Mouse (Mus musculus) stomach, embryonic 15.5 days (tissue): ENCODE results near the gene Lhx1. TPM values are rescaled to one million over a fixed set of nuclear protein-coding genes. Genes with fewer than 3 reads are reported as not detected.

Source experiments
- ATAC-seq: fragments of 200-750 bp; cut with Nextera tagmentation; 2 replicates; pipeline ENCODE4 v1.8.0; 2017; ENCODE audit warnings: low read depth, moderate number of reproducible peaks, moderate TSS enrichment; ENCODE audit not compliant: insufficient read depth, low FRiP score
- H3K27ac ChIP-seq: fragments of 300-500 bp; sonication (generic); 2 replicates; pipeline ENCODE4 v1.5.1; 2015; ENCODE audit warnings: mild to moderate bottlenecking, inconsistent platforms
- H3K27me3 ChIP-seq: fragments of 300-500 bp; sonication (generic); replicated peaks from 2 replicates; pipeline ENCODE4 v1.6.1; 2015; ENCODE audit warnings: inconsistent platforms
- H3K36me3 ChIP-seq: fragments of 300-500 bp; sonication (generic); 2 replicates; pipeline ENCODE4 v1.6.1; 2015; ENCODE audit warnings: inconsistent platforms
- H3K4me1 ChIP-seq: fragments of 300-500 bp; sonication (generic); 2 replicates; pipeline ENCODE4 v1.6.1; 2015; ENCODE audit warnings: inconsistent platforms
- H3K4me2 ChIP-seq: fragments of 300-500 bp; sonication (generic); 2 replicates; pipeline ENCODE4 v1.6.1; 2015; ENCODE audit warnings: mild to moderate bottlenecking, inconsistent platforms
- H3K4me3 ChIP-seq: fragments of 300-500 bp; sonication (generic); replicated peaks from 2 replicates; pipeline ENCODE4 v1.5.1; 2015; ENCODE audit warnings: inconsistent platforms
- H3K9ac ChIP-seq: fragments of 300-500 bp; sonication (generic); 2 replicates; pipeline ENCODE4 v1.6.1; 2015; ENCODE audit warnings: inconsistent platforms
- H3K9me3 ChIP-seq: fragments of 300-500 bp; sonication (generic); 2 replicates; pipeline ENCODE4 v1.6.1; 2016; ENCODE audit warnings: inconsistent platforms
- WGBS: fragments of 180-500 bp; shearing (Covaris S2); methylation state at CpG from one replicate; pipeline ENCODE4 v1.1.7; 2015; 5-methylcytosine and 5-hydroxymethylcytosine counted together
- polyA plus RNA-seq: library from polyadenylated mRNA; unstranded; fragments of >200 nt; fragmentation: Nextera tagmentation; extraction: Ambion mirVana; gene quantifications from 2 replicates; pipeline ENCODE4 v1.2.1, GENCODE M21; 2015

Gene Lhx1
- polyA plus RNA-seq, 1 experiment from 2014 or later = 0.42 TPM

DNA sequence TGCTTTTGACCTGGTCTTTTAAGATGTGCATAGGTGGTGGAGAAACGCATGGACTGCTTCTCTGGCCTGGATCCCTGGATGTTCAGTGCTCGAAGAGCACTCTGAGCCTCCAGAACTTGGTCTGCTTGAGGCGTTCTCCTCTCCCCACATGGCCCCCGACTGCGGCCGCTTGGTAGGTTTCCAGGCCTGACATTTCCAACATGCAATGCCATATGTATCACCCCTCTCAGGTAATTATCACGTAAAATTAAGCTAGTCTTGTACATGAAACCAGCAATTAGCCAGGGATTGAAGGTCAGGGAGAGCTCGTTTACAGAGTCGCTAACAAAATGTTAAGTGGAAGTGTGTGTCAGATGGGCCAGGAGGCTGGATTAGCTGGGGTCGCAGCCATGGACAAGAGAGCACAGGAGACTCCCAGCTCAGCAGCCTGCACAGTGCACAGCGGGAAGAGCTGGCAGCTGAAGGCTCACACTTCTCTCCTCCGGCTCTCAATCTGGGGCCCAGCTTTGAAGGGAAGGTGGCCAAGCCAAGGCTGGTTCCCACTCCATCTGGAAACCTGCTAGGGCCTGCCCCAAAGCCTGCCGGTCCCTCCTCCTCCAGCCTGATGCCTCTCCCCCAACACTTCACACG lies 28.6 kb upstream of the Lhx1 start:
- H3K4me2 ChIP-seq = no peak overlapping the region
- H3K4me3 ChIP-seq = no peak overlapping the region
- no peaks in the 10 kb centered on the region for H3K36me3 ChIP-seq
- no peak overlapping the region for H3K9ac ChIP-seq
- ATAC-seq = no peak
- H3K27ac ChIP-seq = no peak overlapping the region
- no peaks in the 10 kb centered on the region for H3K9me3 ChIP-seq
- no peaks in the 10 kb centered on the region for H3K4me1 ChIP-seq
- 77% methylated on average over 14 of the region's 14 CpGs for WGBS
- no peaks in the 10 kb centered on the region for H3K27me3 ChIP-seq

DNA sequence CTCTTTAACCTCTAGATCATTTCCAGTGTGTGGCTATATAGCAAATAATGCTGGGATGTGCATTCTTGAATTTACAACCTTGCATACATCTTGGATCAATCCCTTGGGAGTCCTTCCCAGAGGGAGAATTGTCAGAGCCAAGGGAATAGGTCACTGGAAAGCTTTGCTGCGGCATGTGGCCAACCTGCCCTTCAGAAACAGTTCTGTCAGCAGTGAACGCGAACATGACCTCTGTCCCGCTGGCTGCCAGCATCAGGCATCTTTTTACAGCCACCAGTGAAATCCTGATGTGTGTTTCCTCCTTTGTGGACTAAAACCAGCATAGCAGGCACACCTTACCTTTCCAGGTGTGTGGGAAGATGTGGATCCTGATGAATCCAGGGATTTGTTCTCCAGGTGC lies 26.0 kb upstream of the Lhx1 start:
- no peaks in the 10 kb centered on the region for H3K36me3 ChIP-seq
- 63% methylated on average over 4 of the region's 4 CpGs for WGBS
- no peak overlapping the region for H3K4me2 ChIP-seq
- H3K9ac ChIP-seq = no peak overlapping the region
- no peaks in the 10 kb centered on the region for H3K27me3 ChIP-seq
- no peaks in the 10 kb centered on the region for H3K4me1 ChIP-seq
- ATAC-seq = no peak
- H3K27ac ChIP-seq = no peak overlapping the region
- no peaks in the 10 kb centered on the region for H3K9me3 ChIP-seq
- H3K4me3 ChIP-seq = no peak overlapping the region

DNA sequence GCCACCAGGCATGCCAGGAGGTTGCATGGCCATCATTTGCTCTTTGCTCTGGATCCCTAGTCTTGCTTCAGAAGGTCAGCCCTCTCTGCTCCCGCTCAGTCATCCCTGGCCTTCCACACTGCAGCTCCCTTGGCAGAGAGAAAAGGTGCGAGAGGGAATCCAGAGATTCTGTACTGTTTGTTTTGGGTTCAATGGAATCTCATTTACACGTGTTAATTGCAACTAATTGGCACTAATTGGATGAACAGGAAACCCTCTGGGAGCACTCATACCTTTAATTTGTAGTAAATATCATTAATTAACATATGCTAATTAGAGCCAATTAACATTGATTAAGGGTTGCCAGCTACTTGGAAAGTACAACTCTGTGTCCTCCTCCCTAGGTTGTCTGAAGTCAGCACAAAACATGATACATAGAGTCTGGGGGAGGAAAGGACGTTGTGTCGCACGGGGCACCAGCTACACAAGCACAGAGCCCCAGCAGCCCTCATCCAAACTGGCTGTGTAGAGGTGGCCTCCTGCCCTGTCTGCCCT lies 24.0 kb upstream of the Lhx1 start:
- Histone ChIP-seq H3K9me3 (no peaks in the 10 kb centered on the region), H3K36me3 (no peaks in the 10 kb centered on the region), H3K4me3 (no peak overlapping the region), H3K27ac (no peak overlapping the region), H3K4me2 (no peak overlapping the region), H3K9ac (no peak overlapping the region), H3K4me1 (no peaks in the 10 kb centered on the region), H3K27me3 (no peaks in the 10 kb centered on the region)
- 55% methylated on average over 6 of the region's 6 CpGs for WGBS
- no peak for ATAC-seq

DNA sequence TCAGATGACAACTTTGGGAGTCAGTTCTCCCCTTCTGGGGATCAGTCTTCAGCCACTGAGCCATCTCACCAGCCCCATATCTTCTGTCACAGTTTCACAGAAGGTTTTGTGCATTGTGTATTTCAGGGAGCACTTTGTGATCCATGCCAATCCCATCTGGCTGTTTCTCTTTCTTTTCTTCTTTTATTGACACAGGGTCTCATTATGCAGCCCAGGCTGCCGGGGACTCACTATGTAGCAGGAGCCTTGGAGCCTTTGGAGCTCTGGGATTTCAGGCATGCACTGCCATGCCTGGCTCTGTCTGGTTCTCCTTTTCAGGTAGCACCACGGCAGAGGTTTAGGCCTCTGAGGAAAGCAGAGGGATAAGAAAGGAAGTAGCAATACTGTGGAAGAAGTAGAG lies 23.0 kb upstream of the Lhx1 start:
- H3K9me3 ChIP-seq = no peaks in the 10 kb centered on the region
- H3K4me1 ChIP-seq = no peaks in the 10 kb centered on the region
- no peak for ATAC-seq
- H3K4me3 ChIP-seq = no peak overlapping the region
- H3K27ac ChIP-seq = no peak overlapping the region
- no peak overlapping the region for H3K9ac ChIP-seq
- H3K27me3 ChIP-seq = no peaks in the 10 kb centered on the region
- no peak overlapping the region for H3K4me2 ChIP-seq
- 54% methylated on average over 2 of the region's 2 CpGs for WGBS
- H3K36me3 ChIP-seq = no peaks in the 10 kb centered on the region

DNA sequence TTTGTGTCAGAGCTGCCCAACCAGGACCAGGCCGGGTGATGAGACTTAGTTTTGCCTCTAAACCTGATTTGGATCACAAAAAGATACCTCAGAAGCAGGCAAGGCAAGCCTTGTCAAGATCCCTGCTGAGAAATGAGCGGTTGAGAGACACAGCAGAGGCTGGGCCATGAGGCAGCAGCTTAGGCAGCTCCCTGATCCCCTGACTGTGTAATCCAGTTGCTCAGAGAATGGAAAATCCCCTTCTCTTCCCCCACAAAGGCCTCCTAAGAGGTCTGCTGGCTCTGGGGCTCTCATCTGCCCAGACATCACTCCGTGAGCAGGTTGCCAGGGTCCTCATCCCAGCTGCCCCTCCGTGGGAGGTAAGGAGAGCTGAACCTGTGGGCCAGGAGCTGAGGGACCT lies 14.6 kb upstream of the Lhx1 start:
- Histone ChIP-seq H3K4me2 (no peak overlapping the region), H3K4me3 (no peak overlapping the region), H3K9me3 (no peaks in the 10 kb centered on the region), H3K4me1 (no peaks in the 10 kb centered on the region), H3K36me3 (no peaks in the 10 kb centered on the region), H3K27me3 (no peaks in the 10 kb centered on the region), H3K9ac (no peak overlapping the region), H3K27ac (no peak overlapping the region)
- ATAC-seq = no peak
- WGBS = 18% methylated on average over 4 of the region's 4 CpGs

DNA sequence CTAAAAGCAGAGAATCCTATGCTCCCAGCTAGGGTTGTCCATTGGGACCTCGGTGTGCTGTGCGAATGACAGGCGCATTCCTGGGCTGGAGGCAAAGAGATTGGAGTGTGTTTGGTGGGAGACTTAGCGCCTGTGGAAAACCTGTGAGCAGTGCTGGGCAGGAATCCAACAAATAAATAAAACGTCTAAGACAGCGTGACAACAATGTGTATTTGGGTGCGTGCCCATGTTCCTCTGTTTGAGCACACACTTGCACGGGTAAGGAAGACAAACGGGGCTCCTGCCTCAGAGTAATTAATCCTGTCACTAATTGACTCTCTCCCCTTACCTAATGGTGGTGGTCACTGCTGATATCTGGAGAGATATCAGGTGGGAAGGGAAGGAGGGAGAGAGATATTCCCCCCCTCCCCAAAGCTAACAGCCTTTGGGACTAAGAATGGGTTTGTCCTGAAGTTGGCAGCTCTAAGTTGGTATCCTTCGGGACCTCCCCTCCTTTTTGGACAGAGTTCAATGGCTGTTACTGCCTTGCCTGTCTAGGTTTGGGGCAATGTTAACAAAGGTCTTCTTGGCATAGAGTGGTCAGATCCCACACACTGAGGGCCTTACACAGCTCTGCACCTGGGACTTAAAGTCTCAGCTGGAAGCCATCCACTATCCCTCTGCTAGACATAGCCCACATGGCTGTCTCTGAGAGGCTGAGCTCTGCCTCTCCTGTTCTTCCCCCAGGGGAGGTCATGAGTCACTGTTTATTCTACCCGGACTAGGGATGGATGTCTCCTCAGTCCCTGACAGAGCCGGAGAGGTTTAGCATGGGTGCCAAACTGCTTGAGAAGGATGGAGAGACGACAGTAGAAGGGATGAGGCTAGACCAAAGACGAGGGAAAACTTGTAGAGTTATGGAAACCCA lies 4.7 kb upstream of the Lhx1 start:
- Histone ChIP-seq H3K27ac (no peak overlapping the region), H3K4me1 (peaks cover 22% of the 10 kb centered on the region), H3K36me3 (no peaks in the 10 kb centered on the region), H3K4me2 (no peak overlapping the region), H3K9me3 (no peaks in the 10 kb centered on the region), H3K9ac (no peak overlapping the region), H3K27me3 (peaks cover 74% of the 10 kb centered on the region), H3K4me3 (no peak overlapping the region)
- 9% methylated on average over 14 of the region's 14 CpGs for WGBS
- 0 out of 2 replicates have a peak, but pooled peaks have one; percentile 34 for ATAC-seq

DNA sequence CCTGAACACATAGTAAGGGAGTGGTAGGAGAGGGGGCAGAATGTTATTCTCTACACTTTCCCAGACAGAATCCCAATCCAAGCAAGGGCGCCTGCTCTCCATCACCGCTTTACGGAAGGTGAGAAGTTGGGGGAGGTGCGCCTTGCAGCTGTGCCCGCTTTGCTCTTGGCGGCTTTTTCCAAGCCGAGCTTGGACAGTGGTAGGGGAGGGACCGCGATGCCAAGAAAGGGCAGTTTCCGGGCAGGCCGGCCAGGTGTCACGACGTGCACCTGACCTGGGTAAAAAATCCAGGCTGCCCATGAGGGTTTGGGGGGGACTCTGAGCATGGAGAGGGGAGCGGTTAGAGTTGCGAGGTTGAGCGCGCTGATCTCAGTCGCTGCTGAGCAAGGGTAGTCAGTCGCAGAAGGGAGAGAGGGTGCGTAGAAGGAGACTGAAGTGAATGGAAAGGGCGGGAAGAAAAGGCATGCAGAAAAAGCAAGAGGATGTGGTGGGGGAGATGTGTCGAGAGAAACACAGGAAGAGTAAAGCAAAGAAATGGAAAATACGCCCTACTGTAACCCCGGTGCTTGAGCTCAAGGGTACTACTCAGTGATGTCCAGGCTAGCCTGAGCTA lies 3.9 kb upstream of the Lhx1 start:
- ATAC-seq = no peak

DNA sequence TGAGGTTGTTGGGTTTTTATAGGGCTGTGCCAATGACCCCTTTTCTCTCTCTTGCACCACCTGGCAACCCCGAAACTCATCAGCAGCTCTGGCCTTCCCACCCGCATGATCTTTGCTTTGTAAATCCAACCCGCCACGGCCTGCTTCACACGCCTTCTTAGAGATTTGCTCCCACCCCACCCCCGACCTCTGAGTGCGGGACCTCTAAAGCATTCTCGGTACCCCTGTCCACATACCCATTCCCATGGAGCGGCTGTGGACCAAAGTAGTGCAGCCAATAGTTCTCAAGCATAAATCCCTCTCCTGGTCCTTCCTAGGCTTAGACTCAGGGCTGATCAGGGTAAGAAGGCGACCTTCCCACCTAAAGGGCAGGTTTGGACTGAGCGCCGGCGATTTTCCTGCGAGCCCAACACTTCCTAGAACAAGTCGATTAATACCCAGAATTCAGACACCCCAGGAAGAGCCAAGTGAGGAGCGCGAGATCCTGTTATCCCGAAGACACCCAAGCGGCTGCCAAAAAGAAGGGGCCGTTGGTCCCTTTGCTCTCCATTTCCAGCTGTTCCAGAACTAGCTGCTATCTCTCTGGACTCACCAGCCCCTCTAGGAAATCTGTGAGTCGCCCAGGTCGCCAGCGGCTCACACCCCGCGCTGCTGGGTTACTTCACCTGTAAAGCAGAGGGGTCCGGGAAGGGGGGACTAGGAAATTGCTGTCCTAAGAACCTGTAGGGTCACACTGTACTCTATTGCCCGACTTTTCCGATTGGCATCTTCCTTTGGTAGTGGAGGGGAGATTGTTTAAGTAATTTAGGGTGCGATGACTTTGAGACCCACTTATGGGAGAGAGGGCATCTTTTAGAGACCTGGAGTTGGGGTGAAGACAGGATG lies 1.9 kb upstream of the Lhx1 start:
- no peaks in the 10 kb centered on the region for H3K9me3 ChIP-seq
- H3K9ac ChIP-seq = no peak overlapping the region
- H3K4me1 ChIP-seq = peaks cover 39% of the 10 kb centered on the region
- H3K4me2 ChIP-seq = no peak overlapping the region
- 4% methylated on average over 29 of the region's 29 CpGs for WGBS
- no peaks in the 10 kb centered on the region for H3K36me3 ChIP-seq
- H3K27me3 ChIP-seq = peaks cover 98% of the 10 kb centered on the region
- no peak overlapping the region for H3K4me3 ChIP-seq
- ATAC-seq = no peak
- no peak overlapping the region for H3K27ac ChIP-seq

More for the DNA sequence above, 3.9 kb upstream of the Lhx1 start:
- Histone ChIP-seq H3K9me3 (no peaks in the 10 kb centered on the region), H3K4me3 (0 out of 2 replicates have a peak overlapping the region, but pooled peaks have one; percentile 8), H3K27me3 (peaks cover 82% of the 10 kb centered on the region), H3K27ac (no peak overlapping the region), H3K4me1 (peaks cover 29% of the 10 kb centered on the region), H3K4me2 (peak overlapping the region; percentile 25), H3K36me3 (no peaks in the 10 kb centered on the region), H3K9ac (no peak overlapping the region)
- 2% methylated on average over 24 of the region's 24 CpGs for WGBS

DNA sequence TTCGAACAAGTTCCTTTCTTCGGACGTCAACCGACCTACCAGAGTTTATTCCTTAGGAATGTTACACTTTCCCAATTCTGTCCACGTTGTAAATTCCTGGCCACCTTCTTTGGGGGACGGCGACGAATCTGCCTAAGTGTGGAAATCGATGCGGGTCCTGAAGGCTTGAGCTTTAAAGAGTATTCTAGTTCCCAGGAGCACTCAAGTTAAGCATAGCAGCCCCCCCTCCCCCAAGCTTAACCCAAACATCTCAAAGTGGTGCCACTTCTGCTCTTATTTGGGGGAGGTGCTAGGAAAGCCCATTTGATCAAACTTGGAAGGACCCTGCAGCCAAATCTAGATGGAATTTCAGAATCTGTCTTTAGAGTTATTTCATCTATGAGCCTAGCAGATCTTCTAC lies 1.1 kb upstream of the Lhx1 start:
- ATAC-seq = no peak
- H3K4me3 ChIP-seq = peak overlapping the region; percentile 41; the same call in 1 of the 2 replicates
- H3K4me1 ChIP-seq = peaks cover 41% of the 10 kb centered on the region
- H3K36me3 ChIP-seq = no peaks in the 10 kb centered on the region
- no peak overlapping the region for H3K27ac ChIP-seq
- peaks cover 98% of the 10 kb centered on the region for H3K27me3 ChIP-seq
- H3K9me3 ChIP-seq = no peaks in the 10 kb centered on the region
- no peak overlapping the region for H3K9ac ChIP-seq
- WGBS = 2% methylated on average over 10 of the region's 10 CpGs
- H3K4me2 ChIP-seq = peak overlapping the region; percentile 85

DNA sequence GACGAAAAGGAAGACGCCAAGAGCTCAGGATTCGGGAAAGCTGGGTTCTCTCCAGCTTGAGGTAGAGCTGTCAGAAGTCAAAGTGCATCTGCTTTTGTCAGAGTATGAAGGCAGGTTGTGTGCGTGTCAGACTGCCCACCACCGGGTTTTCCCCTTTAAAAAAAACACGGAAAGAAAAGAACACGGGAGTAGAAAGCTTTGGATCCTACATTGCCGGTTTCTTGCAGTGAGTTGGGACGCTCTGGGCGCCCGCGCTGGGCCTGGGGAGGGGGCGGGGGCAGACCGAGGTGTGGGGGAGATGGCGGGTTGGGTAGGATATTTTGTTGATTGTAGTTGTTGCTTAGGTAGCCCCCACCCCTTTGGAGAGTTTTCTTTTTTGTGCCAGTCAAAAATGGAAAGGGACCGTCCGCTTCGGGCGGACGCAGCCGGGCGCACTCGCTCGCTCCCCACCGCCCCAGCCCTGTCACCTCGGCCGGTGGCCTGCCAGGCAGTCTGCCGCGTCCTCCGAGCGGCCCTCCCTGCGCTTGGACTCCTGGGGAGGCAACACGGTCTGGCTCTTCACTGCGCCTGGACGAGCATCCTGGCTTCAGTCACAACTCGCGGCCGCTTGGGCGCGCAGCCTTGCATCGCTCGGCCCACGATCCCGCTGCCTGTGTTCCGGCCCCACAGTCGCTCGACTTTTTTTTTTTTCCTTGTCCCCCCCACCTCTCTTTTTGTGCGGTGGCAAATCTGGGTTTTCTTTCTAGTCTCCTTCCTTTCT lies 644 bp downstream of the Lhx1 start:
- H3K9me3 ChIP-seq = no peaks in the 10 kb centered on the region
- H3K4me1 ChIP-seq = peaks cover 44% of the 10 kb centered on the region
- peak overlapping the region; percentile 41 for H3K4me3 ChIP-seq
- no peak overlapping the region for H3K9ac ChIP-seq
- ATAC-seq = peak; percentile 17; the same call in 1 of the 2 replicates
- H3K4me2 ChIP-seq = peak overlapping the region; percentile 85
- H3K27me3 ChIP-seq = peaks cover 98% of the 10 kb centered on the region
- no peaks in the 10 kb centered on the region for H3K36me3 ChIP-seq
- WGBS = under 1% methylated on average over 48 of the region's 48 CpGs
- no peak overlapping the region for H3K27ac ChIP-seq
